Mouse (Mus musculus) embryonic stem cell, embryonic (primary cell): ENCODE data around the gene Rpl18a.

Experiments used
- CTCF ChIA-PET, 4 experiments: fragments of 300-600 bp in 2 of 4; fragments of 350-600 bp in 2 of 4; sonication (Branson Sonifier 250); formaldehyde crosslinking; loops; one replicate each; lab custom pipeline; 2022; ENCODE audit warnings: inconsistent platforms in 2 of 4; lab: Charles Lee
- POLR2A ChIA-PET, 4 experiments: fragments of 300-600 bp in 2 of 4; fragments of 350-600 bp in 2 of 4; sonication (Branson Sonifier 250); formaldehyde crosslinking; loops; one replicate each; lab custom pipeline; 2022; ENCODE audit warnings: antibody characterized with exemption in 4 of 4, inconsistent platforms in 1 of 4; lab: Charles Lee

Gene Rpl18a

GRCm38 (mm10) chr8:70846371-70847154 is 50.6 kb downstream of the Rpl18a start:
- CTCF ChIA-PET: interaction anchor here (0.5 to 8.0 kb wide), 18 partner anchors 10 to 173 kb away, joined by 3 to 140 read pairs (median 4); partner anchors contain the start of genes Gm3336 (in 1 of the 4), Lsm4 (in 1 of the 4), Map1s (in 1 of the 4) and Rab3a (in 1 of the 4)
- POLR2A ChIA-PET: interaction anchor here in 3 of 4 experiments (0.7 to 12.1 kb wide), 22 partner anchors 7 to 307 kb away, joined by 3 to 157 read pairs (median 6); partner anchors contain the start of genes Kcnn1 (in 2 of the 3), Rpl18a (in 2 of the 3), Arrdc2 (in 1 of the 3) and Jund (in 1 of the 3)

DNA sequence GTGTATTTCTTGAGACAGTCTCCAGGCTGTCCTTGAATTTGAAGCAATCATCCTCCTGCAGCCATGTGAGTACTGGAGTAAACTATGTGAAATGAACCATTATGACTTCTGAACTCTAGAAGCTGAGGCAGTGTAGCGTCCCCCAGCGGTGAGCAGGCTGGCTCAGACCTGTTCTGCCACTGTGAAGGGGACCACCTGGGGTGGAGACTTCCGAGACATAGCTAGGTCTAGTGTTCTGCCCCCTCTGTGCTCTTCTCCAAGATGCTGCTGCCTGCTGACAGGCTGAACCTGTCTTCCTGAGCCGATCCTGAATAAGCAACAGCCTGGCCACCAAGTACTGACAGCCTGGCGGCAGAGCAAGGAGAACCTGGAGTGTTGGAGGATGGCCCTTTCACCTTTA is 52.1 kb downstream of the Rpl18a start:
- ChIA-PET POLR2A (interaction anchor here (0.6 to 12.1 kb wide), 66 partner anchors 9 to 215 kb away, joined by 3 to 201 read pairs (median 4); partner anchors contain the start of genes Rpl18a (in 3 of the 4), Kcnn1 (in 2 of the 4), Slc5a5 (in 2 of the 4) and Gm3336 (in 1 of the 4)), CTCF (interaction anchor here (0.5 to 8.0 kb wide), 129 partner anchors 8 to 741 kb away, joined by 3 to 140 read pairs (median 5); partner anchors contain the start of genes Gm3336 (in 3 of the 4), Kcnn1 (in 3 of the 4), Mast3 (in 2 of the 4) and Mpv17l2 (in 2 of the 4))
